Mouse (Mus musculus) E14TG2a.4 (cell line): ENCODE results near the gene Slc43a1.

Source experiments
- CTCF ChIP-seq: conservative IDR thresholded peaks from 2 replicates; pipeline ENCODE4 v1.5.1; 2014; ENCODE audit warnings: low read length
- NANOG ChIP-seq: IDR thresholded peaks from 2 replicates; pipeline ENCODE4 v1.6.1; 2014; ENCODE audit warnings: borderline replicate concordance, low read length, mixed read lengths
- POU5F1 ChIP-seq: IDR thresholded peaks from 2 replicates; pipeline ENCODE4 v1.6.1; 2014; ENCODE audit warnings: low read length, borderline replicate concordance

- no peak for TF ChIP-seq CTCF
- TF ChIP-seq NANOG = no peak
- TF ChIP-seq POU5F1 = no peak
Observed at GRCm38 (mm10) chr2:84838993-84839980, 637 bp downstream of the Slc43a1 start.
